25 mouse cellular contexts compared by ENCODE assay signal in the genomic region with DNA sequence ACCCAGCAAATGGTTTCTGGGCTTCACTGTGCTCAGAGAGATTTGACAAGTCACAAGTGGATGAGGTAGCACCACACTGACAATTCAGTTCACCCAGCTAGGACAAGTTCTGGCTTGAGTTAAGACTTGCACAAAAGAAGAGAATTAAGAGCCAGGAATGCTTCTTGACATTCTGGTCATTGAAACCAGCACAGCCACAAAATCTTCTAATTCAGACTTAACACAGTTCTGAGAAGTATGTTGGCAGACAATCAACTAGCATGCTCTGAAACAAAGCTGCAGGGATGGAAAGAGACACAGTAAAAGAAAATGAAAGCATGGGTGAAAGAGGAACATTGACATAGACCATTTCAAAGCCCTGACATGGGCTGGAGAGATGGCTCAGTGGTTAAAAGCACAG.
DNase-seq lines count a peak whose midpoint lies in the region; ATAC-seq and TF ChIP-seq lines count a peak whose summit lies in the region.
"Had no signal": no experiment of that assay in that cellular context is flagged by ENCODE, and none has a peak within 500 bp of the region (broad histone marks: within the 10 kb centered on the region; RNA-seq: fewer than 3 reads in every experiment).

No protein-coding gene starts in this region.

- H3K4me2 ChIP-seq in embryonic facial prominence, embryonic 14.5 days (ENCODE audit: low read depth, low read length) = no peak overlapping the region
- no peak overlapping the region for H3K4me2 ChIP-seq in midbrain, postnatal 0 days (ENCODE audit: low read depth, low read length, poor library complexity, severe bottlenecking)
- no peak overlapping the region for H3K4me2 ChIP-seq in midbrain, embryonic 15.5 days
- H3K4me2 ChIP-seq: embryonic facial prominence, embryonic 12.5 days; embryonic facial prominence, embryonic 15.5 days; forebrain, embryonic 12.5 days had no signal

- H3K27me3 ChIP-seq in embryonic facial prominence, embryonic 14.5 days (replicated peaks; ENCODE audit: control insufficient read depth, insufficient read depth, low read length) = no peaks in the 10 kb centered on the region
- H3K27me3 ChIP-seq in embryonic facial prominence, embryonic 10.5 days (replicated peaks; ENCODE audit: low read depth, poor library complexity, severe bottlenecking) = no peaks in the 10 kb centered on the region
- H3K27me3 ChIP-seq in midbrain, postnatal 0 days (ENCODE audit: insufficient read depth, low read length) = no peaks in the 10 kb centered on the region
- H3K27me3 ChIP-seq in midbrain, embryonic 15.5 days (replicated peaks) = no peaks in the 10 kb centered on the region
- H3K27me3 ChIP-seq: embryonic facial prominence, embryonic 12.5 days; embryonic facial prominence, embryonic 15.5 days; forebrain, embryonic 12.5 days; Patski had no signal

- TF ChIP-seq CTCF in midbrain, postnatal 0 days (IDR thresholded peaks at IDR 0.05) = no peak

- peak; percentile 29 for DNase-seq in embryonic facial prominence, embryonic 14.5 days (ENCODE audit: low spot score)
- DNase-seq in embryonic facial prominence, embryonic 10.5 days (ENCODE audit: low spot score) = no peak
- DNase-seq in midbrain, postnatal 0 days (ENCODE audit: low spot score) = peak; percentile 7
- DNase-seq in brain, adult 2 months (ENCODE audit: low read depth, low spot score) = peak; percentile 27
- DNase-seq in T-cell, adult 2 months (ENCODE audit: low spot score) = no peak
- DNase-seq: adrenal gland, adult 2 months; adrenal gland, postnatal 10 days; adrenal gland, postnatal 25 days; B cell, adult 2 months; cerebellum, adult 11-12 months; cerebellum, adult 2 months; cerebellum, adult 9-10 months; cerebellum, postnatal 10 days; cerebellum, postnatal 25 days; embryo, embryonic 11 days had no signal

- ATAC-seq in embryonic facial prominence, embryonic 14.5 days (ENCODE audit: low read depth) = no peak
- no peak for ATAC-seq in midbrain, postnatal 0 days (ENCODE audit: low FRiP score)
- no peak for ATAC-seq in midbrain, embryonic 15.5 days (replicated peaks)
- ATAC-seq: CD4-positive, CD25-positive, alpha-beta regulatory T cell, adult 4 months; forebrain, embryonic 14.5 days; forebrain, embryonic 16.5 days; Patski had no signal

- H3K4me3 ChIP-seq in embryonic facial prominence, embryonic 14.5 days (ENCODE audit: low read depth, low read length) = no peak overlapping the region
- H3K4me3 ChIP-seq in embryonic facial prominence, embryonic 10.5 days = no peak overlapping the region
- no peak overlapping the region for H3K4me3 ChIP-seq in midbrain, postnatal 0 days (ENCODE audit: low read depth, low read length)
- H3K4me3 ChIP-seq in midbrain, embryonic 15.5 days = no peak overlapping the region
- H3K4me3 ChIP-seq: embryonic facial prominence, embryonic 12.5 days; embryonic facial prominence, embryonic 15.5 days; erythroblast, embryonic 14.5 days; forebrain, embryonic 10.5 days; forebrain, embryonic 12.5 days had no signal

- H3K9ac ChIP-seq in embryonic facial prominence, embryonic 14.5 days (ENCODE audit: low read depth, low read length) = no peak overlapping the region
- no peak overlapping the region for H3K9ac ChIP-seq in midbrain, postnatal 0 days (replicated peaks; ENCODE audit: low read length, poor library complexity, severe bottlenecking)
- H3K9ac ChIP-seq in midbrain, embryonic 15.5 days = no peak overlapping the region
- H3K9ac ChIP-seq: embryonic facial prominence, embryonic 12.5 days; embryonic facial prominence, embryonic 15.5 days; forebrain, embryonic 12.5 days had no signal

- H3K4me1 ChIP-seq in embryonic facial prominence, embryonic 14.5 days (ENCODE audit: control insufficient read depth, insufficient read depth, low read length) = no peaks in the 10 kb centered on the region
- H3K4me1 ChIP-seq in embryonic facial prominence, embryonic 10.5 days = no peaks in the 10 kb centered on the region
- H3K4me1 ChIP-seq in midbrain, postnatal 0 days (ENCODE audit: insufficient read depth, low read length) = 0 out of 2 replicates have a peak, but pooled peaks cover 2% of the 10 kb centered on the region
- H3K4me1 ChIP-seq in midbrain, embryonic 15.5 days = 0 out of 2 replicates have a peak, but pooled peaks cover 3% of the 10 kb centered on the region
- H3K4me1 ChIP-seq: embryonic facial prominence, embryonic 12.5 days; embryonic facial prominence, embryonic 15.5 days; forebrain, embryonic 10.5 days; forebrain, embryonic 12.5 days had no signal

- no peak overlapping the region for H3K27ac ChIP-seq in embryonic facial prominence, embryonic 14.5 days (replicated peaks; ENCODE audit: low read depth, low read length)
- no peak overlapping the region for H3K27ac ChIP-seq in embryonic facial prominence, embryonic 10.5 days (replicated peaks)
- no peak overlapping the region for H3K27ac ChIP-seq in midbrain, postnatal 0 days (ENCODE audit: low read depth, low read length)
- no peak overlapping the region for H3K27ac ChIP-seq in midbrain, embryonic 15.5 days
- H3K27ac ChIP-seq: embryonic facial prominence, embryonic 12.5 days; embryonic facial prominence, embryonic 15.5 days; forebrain, embryonic 10.5 days; forebrain, embryonic 12.5 days had no signal

- no peaks in the 10 kb centered on the region for H3K9me3 ChIP-seq in embryonic facial prominence, embryonic 14.5 days (ENCODE audit: control insufficient read depth, low read length)
- no peaks in the 10 kb centered on the region for H3K9me3 ChIP-seq in embryonic facial prominence, embryonic 10.5 days
- H3K9me3 ChIP-seq in midbrain, postnatal 0 days (ENCODE audit: low read length) = no peaks in the 10 kb centered on the region
- no peaks in the 10 kb centered on the region for H3K9me3 ChIP-seq in midbrain, embryonic 15.5 days
- H3K9me3 ChIP-seq: embryonic facial prominence, embryonic 12.5 days; embryonic facial prominence, embryonic 15.5 days; forebrain, embryonic 10.5 days; forebrain, embryonic 12.5 days had no signal

- H3K36me3 ChIP-seq in embryonic facial prominence, embryonic 14.5 days (ENCODE audit: control insufficient read depth, insufficient read depth, low read length) = no peaks in the 10 kb centered on the region
- no peaks in the 10 kb centered on the region for H3K36me3 ChIP-seq in embryonic facial prominence, embryonic 10.5 days (replicated peaks)
- H3K36me3 ChIP-seq in midbrain, postnatal 0 days (ENCODE audit: insufficient read depth, low read length) = no peaks in the 10 kb centered on the region
- H3K36me3 ChIP-seq in midbrain, embryonic 15.5 days (replicated peaks) = no peaks in the 10 kb centered on the region
- H3K36me3 ChIP-seq: embryonic facial prominence, embryonic 12.5 days; embryonic facial prominence, embryonic 15.5 days; forebrain, embryonic 10.5 days; forebrain, embryonic 12.5 days had no signal

Comparison
In these comparisons a context has a peak if more than half of its experiments do, and no peak if none do; other contexts are left out.
1. DNase-seq: peak in embryonic facial prominence, embryonic 14.5 days (single experiment), midbrain, postnatal 0 days (single experiment) and brain, adult 2 months (single experiment); none in embryonic facial prominence, embryonic 10.5 days (single experiment) and T-cell, adult 2 months (single experiment).